Mouse (Mus musculus) hindbrain, embryonic 14.5 days (tissue): ENCODE measurements around the gene Lzic. TPM values are rescaled to one million over a fixed set of nuclear protein-coding genes. Genes with fewer than 3 reads are reported as not detected.

Source experiments
- ATAC-seq: fragments of 200-750 bp; cut with Nextera tagmentation; 2 replicates; pipeline ENCODE4 v1.8.0; 2017; ENCODE audit warnings: moderate number of reproducible peaks, mild to moderate bottlenecking, moderate TSS enrichment, moderate library complexity; ENCODE audit not compliant: low FRiP score
- DNase-seq: peaks from one replicate; pipeline ENCODE4 v3.0.0-alpha.2; 2015; ENCODE audit warnings: low spot score
- H3K27ac ChIP-seq: fragments of 300-500 bp; sonication (generic); 2 replicates; pipeline ENCODE4 v1.5.1; 2014; ENCODE audit warnings: mild to moderate bottlenecking, moderate library complexity
- H3K27me3 ChIP-seq: fragments of 300-500 bp; sonication (generic); 2 replicates; pipeline ENCODE4 v1.6.1; 2014; ENCODE audit warnings: mild to moderate bottlenecking, low read length, mixed read lengths; ENCODE audit not compliant: control insufficient read depth, insufficient read depth
- H3K36me3 ChIP-seq: fragments of 300-500 bp; sonication (generic); replicated peaks from 2 replicates; pipeline ENCODE4 v1.6.1; 2014; ENCODE audit not compliant: control insufficient read depth, insufficient read depth
- H3K4me1 ChIP-seq: fragments of 300-500 bp; sonication (generic); replicated peaks from 2 replicates; pipeline ENCODE4 v1.6.1; 2014; ENCODE audit warnings: antibody characterized with exemption, low read length, mixed read lengths; ENCODE audit not compliant: control insufficient read depth, insufficient read depth
- H3K4me2 ChIP-seq: fragments of 300-500 bp; sonication (generic); replicated peaks from 2 replicates; pipeline ENCODE4 v1.6.1; 2014; ENCODE audit warnings: mild to moderate bottlenecking, moderate library complexity
- H3K4me3 ChIP-seq: fragments of 300-500 bp; sonication (generic); replicated peaks from 2 replicates; pipeline ENCODE4 v1.5.1; 2014; ENCODE audit warnings: mild to moderate bottlenecking, low read length
- H3K9ac ChIP-seq: fragments of 300-500 bp; sonication (generic); 2 replicates; pipeline ENCODE4 v1.6.1; 2014
- H3K9me3 ChIP-seq: fragments of 300-500 bp; sonication (generic); 2 replicates; pipeline ENCODE4 v1.6.1; 2016; ENCODE audit warnings: low read length; ENCODE audit not compliant: control insufficient read depth
- WGBS: fragments of 180-500 bp; shearing (Covaris S2); extraction: QIAGEN DNeasy Blood & Tissue Kit; methylation state at CpG from one replicate; pipeline ENCODE4 v1.1.7; 2014; 5-methylcytosine and 5-hydroxymethylcytosine counted together
- polyA plus RNA-seq: library from polyadenylated mRNA; unstranded; fragments of >200 nt; fragmentation: Nextera tagmentation; extraction: Ambion mirVana; gene quantifications from 2 replicates; pipeline ENCODE4 v1.2.1, GENCODE M21; 2014

The Lzic gene
- polyA plus RNA-seq, 1 experiment from 2014 or later, result 52.5 TPM

GRCm38 (mm10) chr4:149515706-149516105 is 30.7 kb downstream of the Lzic start:
- Histone ChIP-seq H3K36me3 (no peaks in the 10 kb centered on the region), H3K4me1 (peaks cover 11% of the 10 kb centered on the region), H3K27ac (no peak overlapping the region), H3K4me2 (no peak overlapping the region), H3K9me3 (no peaks in the 10 kb centered on the region), H3K4me3 (no peak overlapping the region), H3K9ac (no peak overlapping the region), H3K27me3 (no peaks in the 10 kb centered on the region)
- 84% methylated on average over 5 of the region's 5 CpGs for WGBS
- DNase-seq (no peak), ATAC-seq (no peak)

DNA sequence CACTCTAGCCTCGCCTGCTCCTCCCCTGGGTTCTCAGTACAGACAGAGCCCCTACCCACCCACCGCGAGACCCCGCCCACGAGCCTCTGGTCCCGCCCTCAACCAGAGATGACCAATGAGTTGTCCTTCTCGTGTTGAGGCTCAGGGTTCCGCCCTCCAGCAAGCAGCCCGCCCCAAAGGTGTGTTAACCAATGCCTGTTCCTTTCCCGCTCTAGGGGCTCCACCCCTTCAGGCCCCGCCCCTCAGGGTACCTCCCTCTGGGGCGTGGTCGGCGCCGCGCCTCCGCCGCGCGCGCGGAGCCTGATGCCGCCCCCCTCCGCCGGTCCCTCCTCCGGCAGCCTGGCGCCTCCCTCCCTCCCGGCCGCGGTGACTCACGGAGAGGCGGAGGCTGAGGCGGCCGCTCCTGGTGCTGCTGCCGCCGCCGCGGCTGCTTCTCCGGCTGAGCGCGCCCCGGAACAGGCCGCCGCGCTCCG is 32.9 kb downstream of the Lzic start, which contains the start of gene Ctnnbip1:
Ctnnbip1 (plus strand) TSS at position 369 of the 473 bp plus-strand sequence.
- H3K4me3 ChIP-seq, result peak within 1 kb of the TSS; percentile 93
- peak within 1 kb of the TSS; percentile 95 for H3K9ac ChIP-seq
- under 1% methylated on average over 37 of the region's 46 CpGs for WGBS
- DNase-seq, result peak; percentile 94
- H3K27ac ChIP-seq, result peak within 1 kb of the TSS; percentile 74
- H3K4me1 ChIP-seq, result peaks cover 11% of the 10 kb centered on the region
- no peaks in the 10 kb centered on the region for H3K36me3 ChIP-seq
- H3K9me3 ChIP-seq, result no peaks in the 10 kb centered on the region
- peak; percentile 98 for ATAC-seq
- H3K4me2 ChIP-seq, result peak within 1 kb of the TSS; percentile 87
- no peaks in the 10 kb centered on the region for H3K27me3 ChIP-seq

GRCm38 (mm10) chr4:149518351-149519220 is 33.6 kb downstream of the Lzic start:
- 3% methylated on average over 28 of the region's 52 CpGs for WGBS
- ATAC-seq, result no peak; the same call in 1 of the 2 replicates

DNA sequence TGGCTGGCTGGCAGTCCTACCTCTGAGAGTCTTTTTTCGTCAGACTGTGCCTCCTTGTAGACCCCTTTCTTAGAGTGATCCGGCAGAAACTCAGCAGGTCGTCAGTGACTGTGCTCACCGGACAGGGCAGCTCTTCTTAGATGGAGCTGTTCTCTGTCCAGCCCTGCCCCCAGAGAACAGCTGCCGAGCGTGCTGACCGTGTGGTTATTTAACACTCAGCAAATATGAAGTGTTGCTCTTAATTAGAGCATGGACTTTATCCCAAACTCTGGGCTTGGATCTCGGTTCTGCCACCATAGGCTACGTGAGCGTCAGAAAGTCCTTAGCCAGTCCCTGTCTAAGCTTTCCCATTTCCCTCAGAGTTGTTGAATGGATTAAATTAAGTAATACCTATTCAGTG is 36.2 kb downstream of the Lzic start:
- Histone ChIP-seq H3K27ac (no peak overlapping the region), H3K4me1 (peaks cover 16% of the 10 kb centered on the region), H3K27me3 (no peaks in the 10 kb centered on the region), H3K36me3 (no peaks in the 10 kb centered on the region), H3K9ac (no peak overlapping the region), H3K4me2 (no peak overlapping the region), H3K4me3 (no peak overlapping the region), H3K9me3 (no peaks in the 10 kb centered on the region)
- DNase-seq (no peak), ATAC-seq (no peak)
- 79% methylated on average over 10 of the region's 10 CpGs for WGBS

More at GRCm38 (mm10) chr4:149518351-149519220, 33.6 kb downstream of the Lzic start:
- H3K9me3 ChIP-seq, result no peaks in the 10 kb centered on the region
- peak overlapping the region; percentile 93 for H3K4me3 ChIP-seq
- peaks cover 11% of the 10 kb centered on the region for H3K4me1 ChIP-seq
- H3K9ac ChIP-seq, result peak overlapping the region; percentile 95
- peak overlapping the region; percentile 87 for H3K4me2 ChIP-seq
- no peak for DNase-seq
- peak overlapping the region; percentile 74 for H3K27ac ChIP-seq
- no peaks in the 10 kb centered on the region for H3K36me3 ChIP-seq
- H3K27me3 ChIP-seq, result no peaks in the 10 kb centered on the region

GRCm38 (mm10) chr4:149523961-149524360 is 38.9 kb downstream of the Lzic start:
- no peak overlapping the region for H3K4me3 ChIP-seq
- peaks cover 21% of the 10 kb centered on the region for H3K4me1 ChIP-seq
- ATAC-seq (no peak), DNase-seq (no peak)
- H3K36me3 ChIP-seq, result no peaks in the 10 kb centered on the region
- H3K4me2 ChIP-seq, result no peak overlapping the region
- H3K9me3 ChIP-seq, result no peaks in the 10 kb centered on the region
- no peak overlapping the region for H3K9ac ChIP-seq
- 69% methylated on average over 6 of the region's 6 CpGs for WGBS
- no peak overlapping the region for H3K27ac ChIP-seq
- H3K27me3 ChIP-seq, result no peaks in the 10 kb centered on the region

DNA sequence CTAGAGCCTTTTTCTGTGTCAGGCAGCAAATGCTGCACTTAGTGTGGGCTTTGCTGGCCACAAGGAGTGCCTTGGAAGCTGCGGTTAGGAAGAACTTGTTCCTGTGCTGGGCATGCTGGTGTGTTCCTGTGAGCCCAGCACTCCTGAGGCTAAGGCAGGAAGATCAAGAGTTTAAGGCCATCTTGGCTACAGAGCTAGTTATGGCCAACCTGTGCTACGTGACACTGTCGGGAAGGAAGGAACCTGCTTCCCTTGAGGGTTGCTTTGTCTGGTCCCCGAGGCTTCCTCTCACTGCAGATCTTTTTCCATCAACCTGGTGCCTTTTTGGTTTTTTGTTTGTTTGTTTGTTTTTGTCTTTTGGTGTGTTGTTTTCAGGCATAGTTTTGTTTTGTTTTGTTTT is 40.1 kb downstream of the Lzic start:
- WGBS, result 93% methylated on average over 4 of the region's 4 CpGs
- H3K4me2 ChIP-seq, result no peak overlapping the region

DNA sequence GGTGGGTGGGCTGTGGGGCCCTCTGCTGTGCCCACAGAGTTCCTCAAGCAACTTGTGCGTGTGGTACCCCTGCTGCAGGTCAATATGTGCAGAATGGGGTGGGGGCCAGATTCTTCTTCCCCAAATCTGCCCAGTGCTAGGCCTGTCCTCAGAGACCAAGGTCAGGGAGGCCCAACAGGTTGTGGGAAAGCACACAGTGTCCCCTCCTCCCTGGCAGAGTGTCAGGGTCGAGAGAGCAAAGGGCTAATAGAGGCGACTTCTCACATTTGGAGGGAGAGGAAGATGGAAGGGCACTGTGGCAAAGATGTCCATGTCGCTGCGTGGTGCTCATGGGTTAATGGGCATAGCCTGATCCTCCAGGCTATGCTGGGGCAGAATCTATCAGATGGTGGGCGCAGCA is 40.8 kb downstream of the Lzic start:
- no peak for ATAC-seq
- no peak overlapping the region for H3K27ac ChIP-seq

More for the DNA sequence above, 40.1 kb downstream of the Lzic start:
- no peaks in the 10 kb centered on the region for H3K36me3 ChIP-seq
- H3K9ac ChIP-seq, result no peak overlapping the region
- no peaks in the 10 kb centered on the region for H3K27me3 ChIP-seq
- DNase-seq, result no peak
- H3K27ac ChIP-seq, result no peak overlapping the region
- H3K9me3 ChIP-seq, result no peaks in the 10 kb centered on the region
- no peak overlapping the region for H3K4me3 ChIP-seq
- H3K4me1 ChIP-seq, result peaks cover 14% of the 10 kb centered on the region
- ATAC-seq, result no peak

GRCm38 (mm10) chr4:149526330-149526729 is 41.3 kb downstream of the Lzic start:
- H3K9ac ChIP-seq, result no peak overlapping the region
- ATAC-seq, result no peak
- no peaks in the 10 kb centered on the region for H3K36me3 ChIP-seq
- no peak overlapping the region for H3K27ac ChIP-seq
- peaks cover 14% of the 10 kb centered on the region for H3K4me1 ChIP-seq
- no peaks in the 10 kb centered on the region for H3K27me3 ChIP-seq
- H3K4me3 ChIP-seq, result no peak overlapping the region
- DNase-seq, result no peak
- H3K4me2 ChIP-seq, result no peak overlapping the region
- 40% methylated on average over 7 of the region's 7 CpGs for WGBS
- H3K9me3 ChIP-seq, result no peaks in the 10 kb centered on the region

More for the DNA sequence above, 40.8 kb downstream of the Lzic start:
- DNase-seq, result no peak
- H3K9ac ChIP-seq, result no peak overlapping the region
- H3K36me3 ChIP-seq, result no peaks in the 10 kb centered on the region
- 73% methylated on average over 6 of the region's 6 CpGs for WGBS
- no peak overlapping the region for H3K4me3 ChIP-seq
- H3K27me3 ChIP-seq, result no peaks in the 10 kb centered on the region
- H3K9me3 ChIP-seq, result no peaks in the 10 kb centered on the region
- no peak overlapping the region for H3K4me2 ChIP-seq
- H3K4me1 ChIP-seq, result peaks cover 14% of the 10 kb centered on the region

DNA sequence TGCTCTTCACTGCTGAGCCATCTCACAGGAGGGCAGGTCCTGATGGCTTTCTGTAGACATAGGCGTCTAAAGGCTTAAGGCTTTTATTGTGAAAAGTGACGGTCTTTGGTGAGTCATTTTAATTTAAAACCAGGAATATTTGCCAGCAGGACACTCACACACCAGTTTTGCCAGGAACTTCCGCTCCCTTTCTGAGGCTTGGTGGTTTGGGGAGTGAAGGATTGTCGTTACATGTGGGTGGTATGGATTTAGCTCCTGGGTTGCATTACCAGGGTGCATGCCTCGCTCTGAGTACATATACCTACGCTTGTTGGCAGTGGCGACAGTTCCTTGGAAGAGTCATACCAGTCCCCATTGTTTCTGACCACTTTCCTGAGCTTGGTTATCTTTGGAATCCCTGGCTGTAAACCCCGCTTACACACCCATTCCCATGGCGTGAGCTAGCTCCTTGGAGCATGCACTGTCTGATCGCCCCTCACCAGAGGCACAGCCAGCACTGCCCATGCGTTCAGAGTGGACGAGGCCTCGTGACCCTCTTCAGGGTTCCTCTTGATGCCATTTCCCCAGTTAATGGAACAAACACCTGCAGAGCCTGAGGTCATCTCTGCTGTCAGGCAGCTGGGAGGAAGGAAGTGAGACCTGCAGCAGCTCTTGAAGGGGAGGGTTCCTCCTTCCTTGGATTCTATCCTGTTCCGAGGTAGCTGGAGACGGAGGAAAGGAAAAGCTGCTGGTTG is 42.8 kb downstream of the Lzic start:
- no peak overlapping the region for H3K4me3 ChIP-seq
- ATAC-seq (no peak), DNase-seq (no peak)
- H3K9ac ChIP-seq, result no peak overlapping the region
- H3K27ac ChIP-seq, result no peak overlapping the region
- H3K36me3 ChIP-seq, result no peaks in the 10 kb centered on the region
- H3K27me3 ChIP-seq, result no peaks in the 10 kb centered on the region
- no peak overlapping the region for H3K4me2 ChIP-seq
- WGBS, result 87% methylated on average over 15 of the region's 15 CpGs
- no peaks in the 10 kb centered on the region for H3K9me3 ChIP-seq
- H3K4me1 ChIP-seq, result peaks cover 14% of the 10 kb centered on the region
